Mouse (Mus musculus): Measurements from ENCODE around the gene Kat6b. TPM values are rescaled to one million over a fixed set of nuclear protein-coding genes. Genes with fewer than 3 reads are reported as not detected.

The Kat6b gene
- polyA plus RNA-seq, 1 experiment from 2014 or later, result 22.0 TPM

GRCm38 (mm10) chr14:21600174-21600566 lies 118.9 kb downstream of the Kat6b start:
- H3K4me2 ChIP-seq (replicated peaks; ENCODE audit: low read depth, low read length), result no peak overlapping the region
- ATAC-seq (ENCODE audit: low FRiP score, low TSS enrichment), result no peak
- H3K9me3 ChIP-seq (ENCODE audit: control insufficient read depth, low read length), result no peaks in the 10 kb centered on the region
- no peak overlapping the region for H3K9ac ChIP-seq (ENCODE audit: low read depth, low read length)
- H3K27me3 ChIP-seq (ENCODE audit: control insufficient read depth, insufficient read depth, low read length), result no peaks in the 10 kb centered on the region
- H3K27ac ChIP-seq (ENCODE audit: low read depth, low read length), result no peak overlapping the region
- H3K4me1 ChIP-seq (ENCODE audit: control insufficient read depth, insufficient read depth, low read length), result peaks cover 18% of the 10 kb centered on the region
- H3K36me3 ChIP-seq (ENCODE audit: control insufficient read depth, insufficient read depth, low read length), result no peaks in the 10 kb centered on the region
- WGBS, result 47% methylated on average over 5 of the region's 5 CpGs
- no peak overlapping the region for H3K4me3 ChIP-seq (ENCODE audit: low read length)

- no peak overlapping the region for H3K4me3 ChIP-seq (ENCODE audit: low read length)
- H3K9me3 ChIP-seq (ENCODE audit: control insufficient read depth, low read length), result no peaks in the 10 kb centered on the region
- WGBS, result 38% methylated on average over 1 of the region's 1 CpGs
- no peak for ATAC-seq (ENCODE audit: low FRiP score, low TSS enrichment)
- H3K27me3 ChIP-seq (ENCODE audit: control insufficient read depth, insufficient read depth, low read length), result no peaks in the 10 kb centered on the region
- no peak overlapping the region for H3K9ac ChIP-seq (ENCODE audit: low read depth, low read length)
- H3K36me3 ChIP-seq (ENCODE audit: control insufficient read depth, insufficient read depth, low read length), result no peaks in the 10 kb centered on the region
- H3K4me1 ChIP-seq (ENCODE audit: control insufficient read depth, insufficient read depth, low read length), result peaks cover 18% of the 10 kb centered on the region
- no peak overlapping the region for H3K4me2 ChIP-seq (replicated peaks; ENCODE audit: low read depth, low read length)
- H3K27ac ChIP-seq (ENCODE audit: low read depth, low read length), result no peak overlapping the region
These were observed 119.4 kb downstream of the Kat6b start for GRCm38 (mm10) chr14:21600628-21601027.

- no peak overlapping the region for H3K4me3 ChIP-seq (ENCODE audit: low read length)
- H3K36me3 ChIP-seq (ENCODE audit: control insufficient read depth, insufficient read depth, low read length), result no peaks in the 10 kb centered on the region
- H3K4me1 ChIP-seq (ENCODE audit: control insufficient read depth, insufficient read depth, low read length), result peaks cover 18% of the 10 kb centered on the region
- H3K27ac ChIP-seq (ENCODE audit: low read depth, low read length), result no peak overlapping the region
- no peak overlapping the region for H3K9ac ChIP-seq (ENCODE audit: low read depth, low read length)
- ATAC-seq (ENCODE audit: low FRiP score, low TSS enrichment), result no peak
- WGBS, result 81% methylated on average over 12 of the region's 12 CpGs
- H3K4me2 ChIP-seq (replicated peaks; ENCODE audit: low read depth, low read length), result no peak overlapping the region
- no peaks in the 10 kb centered on the region for H3K9me3 ChIP-seq (ENCODE audit: control insufficient read depth, low read length)
- H3K27me3 ChIP-seq (ENCODE audit: control insufficient read depth, insufficient read depth, low read length), result no peaks in the 10 kb centered on the region
These were observed 120.9 kb downstream of the Kat6b start for GRCm38 (mm10) chr14:21602166-21602565.

- no peak overlapping the region for H3K4me2 ChIP-seq (replicated peaks; ENCODE audit: low read depth, low read length)
- H3K36me3 ChIP-seq (ENCODE audit: control insufficient read depth, insufficient read depth, low read length), result no peaks in the 10 kb centered on the region
- H3K27me3 ChIP-seq (ENCODE audit: control insufficient read depth, insufficient read depth, low read length), result no peaks in the 10 kb centered on the region
- H3K4me1 ChIP-seq (ENCODE audit: control insufficient read depth, insufficient read depth, low read length), result peaks cover 22% of the 10 kb centered on the region
- ATAC-seq (ENCODE audit: low FRiP score, low TSS enrichment), result no peak
- 63% methylated on average over 4 of the region's 4 CpGs for WGBS
- no peak overlapping the region for H3K4me3 ChIP-seq (ENCODE audit: low read length)
- H3K9me3 ChIP-seq (ENCODE audit: control insufficient read depth, low read length), result no peaks in the 10 kb centered on the region
- no peak overlapping the region for H3K9ac ChIP-seq (ENCODE audit: low read depth, low read length)
- H3K27ac ChIP-seq (ENCODE audit: low read depth, low read length), result no peak overlapping the region
These were observed 121.7 kb downstream of the Kat6b start for GRCm38 (mm10) chr14:21602937-21603336.

- 70% methylated on average over 4 of the region's 4 CpGs for WGBS
- Histone ChIP-seq H3K27ac (ENCODE audit: low read depth, low read length) (no peak overlapping the region), H3K4me3 (ENCODE audit: low read length) (no peak overlapping the region), H3K27me3 (ENCODE audit: control insufficient read depth, insufficient read depth, low read length) (no peaks in the 10 kb centered on the region), H3K9me3 (ENCODE audit: control insufficient read depth, low read length) (no peaks in the 10 kb centered on the region), H3K4me1 (ENCODE audit: control insufficient read depth, insufficient read depth, low read length) (peaks cover 4% of the 10 kb centered on the region; the same call in 1 of the 2 replicates), H3K4me2 (replicated peaks; ENCODE audit: low read depth, low read length) (no peak overlapping the region), H3K9ac (ENCODE audit: low read depth, low read length) (no peak overlapping the region), H3K36me3 (ENCODE audit: control insufficient read depth, insufficient read depth, low read length) (no peaks in the 10 kb centered on the region)
- no peak for ATAC-seq (ENCODE audit: low FRiP score, low TSS enrichment)
These were observed 126.5 kb downstream of the Kat6b start for GRCm38 (mm10) chr14:21607686-21608085.

GRCm38 (mm10) chr14:21608886-21609285 lies 127.7 kb downstream of the Kat6b start:
- Histone ChIP-seq H3K4me3 (ENCODE audit: low read length) (no peak overlapping the region), H3K9ac (ENCODE audit: low read depth, low read length) (no peak overlapping the region), H3K36me3 (ENCODE audit: control insufficient read depth, insufficient read depth, low read length) (no peaks in the 10 kb centered on the region), H3K4me2 (replicated peaks; ENCODE audit: low read depth, low read length) (no peak overlapping the region), H3K4me1 (ENCODE audit: control insufficient read depth, insufficient read depth, low read length) (peaks cover 11% of the 10 kb centered on the region), H3K27ac (ENCODE audit: low read depth, low read length) (no peak overlapping the region), H3K9me3 (ENCODE audit: control insufficient read depth, low read length) (no peaks in the 10 kb centered on the region), H3K27me3 (ENCODE audit: control insufficient read depth, insufficient read depth, low read length) (no peaks in the 10 kb centered on the region)
- WGBS, result 28% methylated on average over 4 of the region's 4 CpGs
- no peak for ATAC-seq (ENCODE audit: low FRiP score, low TSS enrichment)

- peaks cover 11% of the 10 kb centered on the region for H3K4me1 ChIP-seq (ENCODE audit: control insufficient read depth, insufficient read depth, low read length)
- WGBS, result 17% methylated on average over 3 of the region's 3 CpGs
These were observed 129.0 kb downstream of the Kat6b start for GRCm38 (mm10) chr14:21610224-21610623.

GRCm38 (mm10) chr14:21613031-21613430 lies 131.8 kb downstream of the Kat6b start:
- no peaks in the 10 kb centered on the region; the same call in 1 of the 2 replicates for H3K36me3 ChIP-seq (ENCODE audit: control insufficient read depth, insufficient read depth, low read length)
- H3K27ac ChIP-seq (ENCODE audit: low read depth, low read length), result no peak overlapping the region
- H3K9me3 ChIP-seq (ENCODE audit: control insufficient read depth, low read length), result no peaks in the 10 kb centered on the region
- no peak overlapping the region for H3K4me3 ChIP-seq (ENCODE audit: low read length)
- no peak overlapping the region for H3K9ac ChIP-seq (ENCODE audit: low read depth, low read length)
- ATAC-seq (ENCODE audit: low FRiP score, low TSS enrichment), result no peak
- no peaks in the 10 kb centered on the region for H3K27me3 ChIP-seq (ENCODE audit: control insufficient read depth, insufficient read depth, low read length)
- H3K4me1 ChIP-seq (ENCODE audit: control insufficient read depth, insufficient read depth, low read length), result peaks cover 12% of the 10 kb centered on the region
- no peak overlapping the region for H3K4me2 ChIP-seq (replicated peaks; ENCODE audit: low read depth, low read length)
- 93% methylated on average over 6 of the region's 6 CpGs for WGBS

More at GRCm38 (mm10) chr14:21610224-21610623, 129.0 kb downstream of the Kat6b start:
- peak; percentile 75; the same call in 1 of the 2 replicates for ATAC-seq (ENCODE audit: low FRiP score, low TSS enrichment)
- Histone ChIP-seq H3K36me3 (ENCODE audit: control insufficient read depth, insufficient read depth, low read length) (no peaks in the 10 kb centered on the region; the same call in 1 of the 2 replicates), H3K9ac (ENCODE audit: low read depth, low read length) (no peak overlapping the region), H3K27ac (ENCODE audit: low read depth, low read length) (no peak overlapping the region), H3K27me3 (ENCODE audit: control insufficient read depth, insufficient read depth, low read length) (no peaks in the 10 kb centered on the region), H3K9me3 (ENCODE audit: control insufficient read depth, low read length) (no peaks in the 10 kb centered on the region), H3K4me3 (ENCODE audit: low read length) (no peak overlapping the region), H3K4me2 (replicated peaks; ENCODE audit: low read depth, low read length) (no peak overlapping the region)

GRCm38 (mm10) chr14:21614103-21614502 lies 132.9 kb downstream of the Kat6b start:
- H3K4me1 ChIP-seq (ENCODE audit: control insufficient read depth, insufficient read depth, low read length), result peaks cover 12% of the 10 kb centered on the region
- peaks cover under 1% of the 10 kb centered on the region; the same call in 1 of the 2 replicates for H3K36me3 ChIP-seq (ENCODE audit: control insufficient read depth, insufficient read depth, low read length)
- H3K9me3 ChIP-seq (ENCODE audit: control insufficient read depth, low read length), result no peaks in the 10 kb centered on the region
- WGBS, result 63% methylated on average over 5 of the region's 5 CpGs
- H3K4me3 ChIP-seq (ENCODE audit: low read length), result no peak overlapping the region
- H3K27ac ChIP-seq (ENCODE audit: low read depth, low read length), result no peak overlapping the region
- no peak overlapping the region for H3K9ac ChIP-seq (ENCODE audit: low read depth, low read length)
- H3K27me3 ChIP-seq (ENCODE audit: control insufficient read depth, insufficient read depth, low read length), result no peaks in the 10 kb centered on the region
- H3K4me2 ChIP-seq (replicated peaks; ENCODE audit: low read depth, low read length), result no peak overlapping the region
- ATAC-seq (ENCODE audit: low FRiP score, low TSS enrichment), result no peak

Data from kidney, embryonic 14.5 days (tissue).